Mouse (Mus musculus) spleen, adult 2 months (tissue): ENCODE measurements around the gene Bdh1.

Experiments used
- CTCF ChIP-seq: fragments of 200-500 bp; IDR thresholded peaks from 2 replicates; pipeline ENCODE4 v1.5.1; 2011; ENCODE audit warnings: mild to moderate bottlenecking, inconsistent platforms; ENCODE audit not compliant: insufficient read depth, insufficient read length, insufficient replicate concordance; ENCODE audit errors: extremely low read depth
- POLR2A ChIP-seq: fragments of 200-500 bp; IDR thresholded peaks from 2 replicates; pipeline ENCODE4 v1.6.1; 2011; ENCODE audit warnings: low read depth, low read length, inconsistent platforms

- TF ChIP-seq CTCF, result no peak
- no peak for TF ChIP-seq POLR2A
These were observed 85.3 kb downstream of the Bdh1 start for GRCm38 (mm10) chr16:31507457-31507755.
